Mouse (Mus musculus) brown adipose tissue, adult 24 weeks (tissue): ENCODE data around the gene Srxn1. TPM values are rescaled to one million over a fixed set of nuclear protein-coding genes. Genes with fewer than 3 reads are reported as not detected.
"Not testable (repeated sequence)": the region's sequence is repeated elsewhere in the genome, so short reads cannot be mapped to it uniquely, and the experiment has no call there.

Experiments used
- H3K27ac ChIP-seq: fragments of 200-500 bp; replicated peaks from 2 replicates; pipeline ENCODE4 v1.5.1; 2012; ENCODE audit warnings: low read depth, mild to moderate bottlenecking, low read length
- H3K4me1 ChIP-seq: fragments of 200-500 bp; 2 replicates; pipeline ENCODE4 v1.6.1; 2012; ENCODE audit warnings: low read length, mixed read lengths; ENCODE audit not compliant: control insufficient read depth, insufficient read depth, insufficient read length
- H3K4me3 ChIP-seq: fragments of 200-500 bp; 2 replicates; pipeline ENCODE4 v1.5.1; 2012; ENCODE audit warnings: low read depth, mild to moderate bottlenecking, low read length, moderate library complexity; ENCODE audit not compliant: insufficient read depth
- polyA plus RNA-seq: library from polyadenylated mRNA; stranded (reverse); fragments of >200 nt; gene quantifications from 2 replicates; pipeline ENCODE4 v1.2.4, GENCODE M21; 2012; ENCODE audit not compliant: missing spikeins, insufficient read depth, insufficient read length

The Srxn1 gene
- 36.2 and 39.3 TPM in 2 replicates for polyA plus RNA-seq

DNA sequence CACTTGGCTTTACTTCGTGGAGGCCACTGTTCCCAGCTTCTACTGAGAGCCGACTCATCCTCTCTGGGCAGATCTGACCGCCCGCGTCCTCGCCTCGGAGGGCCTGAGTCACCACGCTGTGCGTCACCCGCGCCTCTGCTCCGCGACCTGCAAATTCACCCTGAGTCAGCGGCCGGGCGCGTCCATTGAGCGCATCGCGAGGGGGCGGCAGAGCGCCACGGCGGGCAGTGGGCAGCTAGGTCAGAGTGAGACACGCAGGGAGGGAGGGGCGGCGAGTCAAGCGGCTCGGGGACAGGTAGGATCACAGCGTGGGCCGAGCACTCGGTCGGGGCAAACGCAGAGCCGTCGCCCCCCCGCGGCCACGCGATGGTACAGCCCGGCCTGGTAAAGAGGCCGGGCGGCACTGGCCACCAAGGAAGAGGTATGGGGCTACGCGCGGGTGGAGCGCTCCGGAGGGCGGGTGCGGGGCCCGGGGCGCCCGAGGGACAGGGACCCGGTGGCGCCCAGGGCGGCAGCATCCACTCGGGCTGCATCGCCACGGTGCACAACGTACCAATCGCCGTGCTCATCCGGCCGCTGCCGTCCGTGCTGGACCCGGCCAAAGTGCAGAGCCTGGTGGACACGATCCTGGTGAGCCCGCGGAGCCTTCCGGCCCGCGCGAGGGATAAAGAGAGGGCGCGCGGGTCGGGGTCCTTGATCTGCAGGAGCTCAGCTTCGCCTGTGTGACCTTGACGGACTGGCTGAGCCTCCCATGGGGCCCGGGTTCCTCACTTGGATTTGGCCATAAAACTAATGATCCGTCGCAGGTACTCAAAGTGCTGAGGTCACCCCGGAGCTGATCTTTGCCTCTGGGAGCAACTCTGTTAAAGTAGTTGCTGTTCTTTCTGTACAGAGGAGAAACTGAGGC is at the start of gene Srxn1:
Gene Srxn1, plus strand, starts transcription at position 199 of the 907 bp plus-strand sequence.
- peak within 1 kb of the TSS; percentile 92 for H3K27ac ChIP-seq
- H3K4me3 ChIP-seq: peak within 1 kb of the TSS; percentile 77
- H3K4me1 ChIP-seq: peaks cover 7% of the 10 kb centered on the region; the same call in 1 of the 2 replicates

DNA sequence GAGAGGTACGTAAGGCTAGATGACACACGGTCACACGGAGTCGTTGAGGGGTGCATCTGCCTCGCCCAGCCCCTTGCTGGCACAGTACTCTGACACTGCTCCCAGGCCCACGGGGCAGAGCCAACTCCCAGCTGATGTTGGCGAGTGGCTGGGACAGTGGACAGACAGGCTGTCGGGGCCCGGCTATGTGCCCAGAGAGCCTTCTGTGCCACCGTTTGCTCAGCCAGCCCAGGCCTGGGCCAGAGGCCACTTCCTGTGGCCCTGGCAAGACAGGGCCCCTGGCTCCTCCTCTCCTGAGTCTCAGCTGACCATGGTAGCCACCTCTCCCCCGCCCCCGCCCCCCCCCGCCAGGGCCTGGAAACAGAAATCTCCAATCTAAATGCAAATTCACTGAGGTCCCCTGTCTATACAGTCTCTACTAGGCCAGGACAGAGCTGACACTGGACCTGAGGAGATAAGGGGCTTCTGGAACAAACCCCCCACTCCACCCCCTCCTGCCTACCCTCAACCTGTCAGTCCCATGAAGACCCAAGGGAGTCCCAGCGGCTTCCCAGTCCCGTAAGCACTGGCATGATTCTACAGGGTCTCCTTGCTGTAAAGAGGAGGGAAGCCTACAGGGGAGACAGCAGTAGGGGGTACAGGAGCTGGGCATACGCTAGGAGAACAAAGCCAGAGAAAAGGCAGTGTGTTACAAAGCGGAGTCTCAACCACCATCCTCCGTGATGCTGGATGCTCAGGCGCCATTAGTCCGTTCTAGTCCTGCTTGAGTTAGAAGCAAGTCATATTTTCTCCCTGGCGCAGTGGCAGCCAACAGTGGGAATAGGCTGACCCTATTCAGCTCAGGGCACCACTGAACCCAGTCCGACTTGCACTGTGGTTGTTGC is 48.7 kb upstream of the Srxn1 start:
- Histone ChIP-seq H3K4me3 (no peak overlapping the region), H3K4me1 (no peaks in the 10 kb centered on the region), H3K27ac (no peak overlapping the region)

DNA sequence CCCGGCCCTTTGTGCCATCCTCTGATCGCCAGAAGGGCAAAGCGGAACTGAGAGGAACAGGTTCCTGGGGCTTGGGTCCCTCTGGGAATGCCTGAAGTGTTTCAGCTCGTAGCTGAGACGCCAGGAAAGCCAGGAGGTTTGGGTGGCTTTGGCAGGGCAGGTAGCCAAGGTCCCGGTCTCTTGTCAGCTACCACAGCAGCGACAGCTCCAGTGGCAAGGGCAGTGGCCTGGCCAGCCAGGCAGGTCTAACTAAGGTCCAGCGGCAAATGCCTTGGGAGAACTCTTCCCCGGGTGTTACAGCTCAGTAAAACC is 48.1 kb upstream of the Srxn1 start:
- Histone ChIP-seq H3K4me1 (no peaks in the 10 kb centered on the region), H3K27ac (no peak overlapping the region), H3K4me3 (no peak overlapping the region)

- H3K27ac ChIP-seq, H3K4me1 ChIP-seq, H3K4me3 ChIP-seq: not testable (repeated sequence)
These were observed 42.5 kb upstream of the Srxn1 start for GRCm38 (mm10) chr2:152062817-152063216.

GRCm38 (mm10) chr2:152068660-152069433 is 36.5 kb upstream of the Srxn1 start:
- Histone ChIP-seq H3K4me3 (no peak overlapping the region), H3K27ac (no peak overlapping the region), H3K4me1 (no peaks in the 10 kb centered on the region)

GRCm38 (mm10) chr2:152069434-152069786 is 35.9 kb upstream of the Srxn1 start:
- Histone ChIP-seq H3K4me1 (no peaks in the 10 kb centered on the region), H3K4me3 (no peak overlapping the region), H3K27ac (no peak overlapping the region)

- no peak overlapping the region for H3K27ac ChIP-seq
These were observed 35.4 kb upstream of the Srxn1 start for GRCm38 (mm10) chr2:152069941-152070340.

DNA sequence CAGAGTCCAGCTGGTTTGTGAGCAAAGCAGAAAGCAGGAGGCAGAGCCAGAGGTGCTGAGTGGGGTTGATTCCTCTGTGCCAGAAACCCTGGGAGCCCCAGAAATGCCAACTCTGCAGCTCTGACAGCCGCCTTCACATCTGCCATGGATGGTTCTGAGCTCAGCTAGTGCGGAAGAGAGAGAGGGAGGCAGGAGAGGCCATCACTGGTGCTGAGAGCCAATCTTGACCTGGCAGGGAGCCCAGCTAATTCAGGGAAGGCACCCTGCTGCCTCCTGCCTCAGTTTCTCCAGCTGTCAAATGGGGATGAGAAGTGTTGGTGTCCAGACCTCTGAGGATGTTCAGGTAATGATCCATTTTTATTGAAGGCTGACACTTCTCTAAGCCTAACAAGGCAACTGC is 30.8 kb upstream of the Srxn1 start:
- Histone ChIP-seq H3K27ac (no peak overlapping the region), H3K4me1 (no peaks in the 10 kb centered on the region), H3K4me3 (no peak overlapping the region)

More at GRCm38 (mm10) chr2:152069941-152070340, 35.4 kb upstream of the Srxn1 start:
- no peak overlapping the region for H3K4me3 ChIP-seq
- H3K4me1 ChIP-seq: no peaks in the 10 kb centered on the region

- H3K27ac ChIP-seq: no peak overlapping the region
- H3K4me3 ChIP-seq: no peak overlapping the region
- H3K4me1 ChIP-seq: no peaks in the 10 kb centered on the region; the same call in 1 of the 2 replicates
These were observed 29.9 kb upstream of the Srxn1 start for GRCm38 (mm10) chr2:152075294-152075889.

GRCm38 (mm10) chr2:152077337-152077736 is 28.0 kb upstream of the Srxn1 start:
- no peak overlapping the region for H3K27ac ChIP-seq

GRCm38 (mm10) chr2:152080685-152081541 is 24.4 kb upstream of the Srxn1 start, which contains the start of gene Scrt2:
TSS of gene Scrt2 (plus strand) at chr2:152081529.
- Histone ChIP-seq H3K4me3 (peak within 1 kb of the TSS; percentile 50), H3K4me1 (no peaks in the 10 kb centered on the region; the same call in 1 of the 2 replicates), H3K27ac (no peak within 1 kb of the TSS)

More at GRCm38 (mm10) chr2:152077337-152077736, 28.0 kb upstream of the Srxn1 start:
- no peaks in the 10 kb centered on the region; the same call in 1 of the 2 replicates for H3K4me1 ChIP-seq
- H3K4me3 ChIP-seq: no peak overlapping the region

- Histone ChIP-seq H3K4me1 (no peaks in the 10 kb centered on the region; the same call in 1 of the 2 replicates), H3K4me3 (peak overlapping the region; percentile 50; the same call in 1 of the 2 replicates)
These were observed 23.5 kb upstream of the Srxn1 start for GRCm38 (mm10) chr2:152081641-152082448.

More at GRCm38 (mm10) chr2:152081641-152082448, 23.5 kb upstream of the Srxn1 start:
- H3K27ac ChIP-seq: no peak overlapping the region
